Mouse (Mus musculus): Measurements from ENCODE around the gene Herc3.

The Herc3 gene

GRCm38 (mm10) chr6:58965071-58965831, 134.0 kb downstream of the Herc3 start:
- no peak for DNase-seq (ENCODE audit: low read depth in 1 of 2, low spot score in 2 of 2)

DNA sequence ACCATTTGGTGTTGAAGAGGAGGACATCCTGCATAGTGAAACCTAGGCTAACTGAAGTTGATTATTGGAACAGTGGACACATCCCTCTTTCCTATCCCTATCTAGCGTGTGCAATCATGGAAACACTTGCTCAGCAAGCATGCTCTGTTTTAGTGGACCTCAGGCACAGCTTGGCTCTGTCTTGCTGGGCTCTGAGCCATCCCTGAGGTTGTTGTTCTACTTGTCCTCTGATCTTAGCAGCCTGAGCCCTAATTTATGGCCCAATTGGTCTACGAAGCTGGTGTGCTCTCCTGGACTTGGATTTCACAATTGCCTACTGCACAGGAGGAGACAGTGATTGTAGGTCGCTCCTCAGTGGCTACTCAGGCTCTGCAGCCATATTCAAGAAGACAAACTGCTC, 137.0 kb downstream of the Herc3 start:
- DNase-seq (ENCODE audit: low read depth in 1 of 2, low spot score in 2 of 2) = no peak

All from monocyte, adult 2 months (primary cell).